Mouse (Mus musculus) G1E (cell line): ENCODE measurements at regions not wholly inside any gene's neighbourhood (a gene's known extent, or its start where the extent isn't known, plus 50 kb on each side); places are given as distances from the start of the nearest gene placed in this dataset.

Source experiments
- ATAC-seq: 2 replicates; pipeline ENCODE4 v1.8.0; 2016; ENCODE audit warnings: mild to moderate bottlenecking; ENCODE audit not compliant: insufficient number of reproducible peaks, poor library complexity, low FRiP score, severe bottlenecking; ENCODE audit errors: extremely low read depth
- DNase-seq: peaks from one replicate; pipeline ENCODE4 v3.0.0; 2012; ENCODE audit warnings: low spot score
- H3K27me3 ChIP-seq: 2 replicates; pipeline ENCODE4 v1.6.1; 2012; ENCODE audit warnings: mild to moderate bottlenecking, low read length, inconsistent platforms; ENCODE audit not compliant: insufficient read depth
- H3K36me3 ChIP-seq: replicated peaks from 2 replicates; pipeline ENCODE3; 2012; ENCODE audit warnings: mild to moderate bottlenecking, inconsistent platforms
- H3K4me1 ChIP-seq: 2 replicates; pipeline ENCODE4 v1.6.1; 2012; ENCODE audit warnings: low read depth, low read length, inconsistent platforms, mixed read lengths; ENCODE audit not compliant: insufficient read depth
- H3K4me3 ChIP-seq: 2 replicates; pipeline ENCODE4 v1.5.1; 2012; ENCODE audit warnings: low read depth, mild to moderate bottlenecking, inconsistent platforms, low read length, moderate library complexity, mixed read lengths
- H3K9me3 ChIP-seq: replicated peaks from 2 replicates; pipeline ENCODE4 v1.6.1; 2012; ENCODE audit warnings: inconsistent platforms
- CTCF ChIP-seq: IDR thresholded peaks from 2 replicates; pipeline ENCODE4 v1.5.1; 2012; ENCODE audit warnings: low read depth, low read length, inconsistent platforms, mixed read lengths
- GATA1 ChIP-seq: IDR thresholded peaks from 2 replicates; pipeline ENCODE4 v1.6.1; 2012; ENCODE audit warnings: borderline replicate concordance, low read length, inconsistent platforms, mixed read lengths
- GATA2 ChIP-seq: IDR thresholded peaks from 2 replicates; pipeline ENCODE4 v1.6.1; 2012; ENCODE audit warnings: low read depth, low read length, inconsistent platforms, borderline replicate concordance
- POLR2AphosphoS5 ChIP-seq: IDR thresholded peaks from 2 replicates; pipeline ENCODE4 v1.6.1; 2012; ENCODE audit warnings: low read depth, low read length, inconsistent platforms; ENCODE audit not compliant: insufficient replicate concordance
- TAL1 ChIP-seq: conservative IDR thresholded peaks from 2 replicates; pipeline ENCODE4 v1.6.1; 2012; ENCODE audit warnings: low read depth, low read length, inconsistent platforms, mixed read lengths

GRCm38 (mm10) chr1:126955839-126956720, 125.5 kb upstream of the Nckap5 start:
- peaks cover 50% of the 10 kb centered on the region for H3K9me3 ChIP-seq
- TF ChIP-seq TAL1, result no peak
- TF ChIP-seq POLR2AphosphoS5, result no peak
- TF ChIP-seq GATA2, result no peak
- TF ChIP-seq GATA1, result no peak
- TF ChIP-seq CTCF, result no peak
- DNase-seq (no peak), ATAC-seq (no peak)
- H3K4me3 ChIP-seq, result no peak overlapping the region
- no peaks in the 10 kb centered on the region for H3K4me1 ChIP-seq
- no peaks in the 10 kb centered on the region for H3K36me3 ChIP-seq
- H3K27me3 ChIP-seq, result no peaks in the 10 kb centered on the region

GRCm38 (mm10) chr1:126947860-126948259, 117.3 kb upstream of the Nckap5 start:
- Histone ChIP-seq H3K36me3 (no peaks in the 10 kb centered on the region), H3K27me3 (no peaks in the 10 kb centered on the region), H3K4me1 (no peaks in the 10 kb centered on the region), H3K4me3 (no peak overlapping the region), H3K9me3 (peaks cover 45% of the 10 kb centered on the region)
- ATAC-seq (no peak), DNase-seq (no peak)
- TF ChIP-seq GATA2 (no peak), TAL1 (no peak)

GRCm38 (mm10) chr1:126932658-126933057, 102.1 kb upstream of the Nckap5 start:
- no peak for ATAC-seq
- H3K4me1 ChIP-seq, result no peaks in the 10 kb centered on the region
- DNase-seq, result no peak
- H3K9me3 ChIP-seq, result peaks cover 38% of the 10 kb centered on the region
- H3K36me3 ChIP-seq, result no peaks in the 10 kb centered on the region
- H3K4me3 ChIP-seq, result no peak overlapping the region
- H3K27me3 ChIP-seq, result no peaks in the 10 kb centered on the region
- TF ChIP-seq POLR2AphosphoS5, result no peak
- TF ChIP-seq TAL1, result no peak
- TF ChIP-seq GATA2, result no peak

- H3K36me3 ChIP-seq, result no peaks in the 10 kb centered on the region
- no peak overlapping the region for H3K4me3 ChIP-seq
- TF ChIP-seq GATA2 (no peak), TAL1 (no peak), CTCF (no peak), POLR2AphosphoS5 (no peak), GATA1 (no peak)
- no peak for DNase-seq
- H3K27me3 ChIP-seq, result no peaks in the 10 kb centered on the region
- H3K9me3 ChIP-seq, result peaks cover 46% of the 10 kb centered on the region
- no peaks in the 10 kb centered on the region for H3K4me1 ChIP-seq
- no peak for ATAC-seq
These were observed 101.2 kb upstream of the Nckap5 start for GRCm38 (mm10) chr1:126931754-126932153.

GRCm38 (mm10) chr1:126931093-126931492, 100.5 kb upstream of the Nckap5 start:
- TF ChIP-seq GATA1 (no peak), TAL1 (no peak), POLR2AphosphoS5 (no peak), CTCF (no peak), GATA2 (no peak)
- Histone ChIP-seq H3K36me3 (no peaks in the 10 kb centered on the region), H3K27me3 (no peaks in the 10 kb centered on the region), H3K4me3 (no peak overlapping the region), H3K4me1 (no peaks in the 10 kb centered on the region), H3K9me3 (peaks cover 46% of the 10 kb centered on the region)
- DNase-seq (no peak), ATAC-seq (no peak)

GRCm38 (mm10) chr1:126930611-126931010, 100.0 kb upstream of the Nckap5 start:
- no peak for DNase-seq
- TF ChIP-seq GATA2 (no peak), TAL1 (no peak), POLR2AphosphoS5 (no peak), GATA1 (no peak), CTCF (no peak)
- Histone ChIP-seq H3K27me3 (no peaks in the 10 kb centered on the region), H3K4me3 (no peak overlapping the region), H3K4me1 (no peaks in the 10 kb centered on the region), H3K36me3 (no peaks in the 10 kb centered on the region), H3K9me3 (peaks cover 51% of the 10 kb centered on the region)
- ATAC-seq, result no peak

GRCm38 (mm10) chr1:126929666-126930065, 99.1 kb upstream of the Nckap5 start:
- H3K9me3 ChIP-seq, result peaks cover 58% of the 10 kb centered on the region
- DNase-seq, result no peak
- no peak for ATAC-seq
- no peaks in the 10 kb centered on the region for H3K36me3 ChIP-seq
- no peaks in the 10 kb centered on the region for H3K4me1 ChIP-seq
- TF ChIP-seq GATA1 (no peak), GATA2 (no peak), POLR2AphosphoS5 (no peak), TAL1 (no peak), CTCF (no peak)
- no peaks in the 10 kb centered on the region for H3K27me3 ChIP-seq
- H3K4me3 ChIP-seq, result no peak overlapping the region
